Mouse (Mus musculus): ENCODE measurements around the gene Pax7. TPM values are rescaled to one million over a fixed set of nuclear protein-coding genes. Genes with fewer than 3 reads are reported as not detected.

The Pax7 gene
- total and polyA plus RNA-seq, 2 experiments from 2014 or later = 0.41 to 3.6 TPM

GRCm38 (mm10) chr4:139716477-139717169 is 116.7 kb downstream of the Pax7 start:
- H3K36me3 ChIP-seq (ENCODE audit: insufficient read depth, low read length) = no peaks in the 10 kb centered on the region
- no peak for DNase-seq (ENCODE audit: low spot score)
- no peaks in the 10 kb centered on the region for H3K27me3 ChIP-seq (ENCODE audit: insufficient read depth, low read length)
- 86% methylated on average over 10 of the region's 10 CpGs for WGBS
- no peak overlapping the region for H3K4me2 ChIP-seq (ENCODE audit: low read depth, low read length)
- no peaks in the 10 kb centered on the region for H3K4me1 ChIP-seq (ENCODE audit: insufficient read depth, low read length)
- no peak for ATAC-seq
- no peak overlapping the region for H3K4me3 ChIP-seq (ENCODE audit: low read length)
- no peaks in the 10 kb centered on the region for H3K9me3 ChIP-seq (ENCODE audit: low read length)
- H3K9ac ChIP-seq (replicated peaks; ENCODE audit: low read length) = no peak overlapping the region
- H3K27ac ChIP-seq = no peak overlapping the region
- no peak for TF ChIP-seq CTCF (IDR thresholded peaks at IDR 0.05; ENCODE audit: low read depth)

GRCm38 (mm10) chr4:139715241-139715932 is 117.9 kb downstream of the Pax7 start:
- H3K27ac ChIP-seq = no peak overlapping the region
- no peak overlapping the region for H3K4me3 ChIP-seq (ENCODE audit: low read length)
- H3K4me2 ChIP-seq (ENCODE audit: low read depth, low read length) = no peak overlapping the region
- ATAC-seq = no peak
- TF ChIP-seq CTCF (IDR thresholded peaks at IDR 0.05; ENCODE audit: low read depth) = no peak
- H3K9me3 ChIP-seq (ENCODE audit: low read length) = no peaks in the 10 kb centered on the region
- 49% methylated on average over 13 of the region's 13 CpGs for WGBS
- no peak overlapping the region for H3K9ac ChIP-seq (replicated peaks; ENCODE audit: low read length)
- no peak for DNase-seq (ENCODE audit: low spot score)
- no peaks in the 10 kb centered on the region for H3K4me1 ChIP-seq (ENCODE audit: insufficient read depth, low read length)
- H3K27me3 ChIP-seq (ENCODE audit: insufficient read depth, low read length) = no peaks in the 10 kb centered on the region
- no peaks in the 10 kb centered on the region for H3K36me3 ChIP-seq (ENCODE audit: insufficient read depth, low read length)

GRCm38 (mm10) chr4:139710467-139711334 is 122.6 kb downstream of the Pax7 start:
- WGBS = 31% methylated on average over 25 of the region's 25 CpGs
- no peak overlapping the region for H3K9ac ChIP-seq (replicated peaks; ENCODE audit: low read length)
- no peak overlapping the region for H3K4me2 ChIP-seq (ENCODE audit: low read depth, low read length)
- no peaks in the 10 kb centered on the region for H3K27me3 ChIP-seq (ENCODE audit: insufficient read depth, low read length)
- no peaks in the 10 kb centered on the region for H3K4me1 ChIP-seq (ENCODE audit: insufficient read depth, low read length)
- no peak overlapping the region for H3K4me3 ChIP-seq (ENCODE audit: low read length)
- no peak overlapping the region for H3K27ac ChIP-seq
- no peak for DNase-seq (ENCODE audit: low spot score)
- no peak for TF ChIP-seq CTCF (IDR thresholded peaks at IDR 0.05; ENCODE audit: low read depth)
- peak; percentile 7; the same call in 1 of the 2 replicates for ATAC-seq
- H3K9me3 ChIP-seq (ENCODE audit: low read length) = no peaks in the 10 kb centered on the region
- H3K36me3 ChIP-seq (ENCODE audit: insufficient read depth, low read length) = no peaks in the 10 kb centered on the region

- no peak for DNase-seq (ENCODE audit: low spot score)
- no peak overlapping the region for H3K27ac ChIP-seq
- WGBS = 82% methylated on average over 5 of the region's 5 CpGs
- H3K4me3 ChIP-seq (ENCODE audit: low read length) = no peak overlapping the region
- H3K4me1 ChIP-seq (ENCODE audit: insufficient read depth, low read length) = no peaks in the 10 kb centered on the region
- no peak overlapping the region for H3K4me2 ChIP-seq (ENCODE audit: low read depth, low read length)
- H3K9me3 ChIP-seq (ENCODE audit: low read length) = no peaks in the 10 kb centered on the region
- no peaks in the 10 kb centered on the region for H3K27me3 ChIP-seq (ENCODE audit: insufficient read depth, low read length)
- ATAC-seq = no peak
- H3K9ac ChIP-seq (replicated peaks; ENCODE audit: low read length) = no peak overlapping the region
- H3K36me3 ChIP-seq (ENCODE audit: insufficient read depth, low read length) = no peaks in the 10 kb centered on the region
- TF ChIP-seq CTCF (IDR thresholded peaks at IDR 0.05; ENCODE audit: low read depth) = no peak
Measured at GRCm38 (mm10) chr4:139705986-139706385, 127.3 kb downstream of the Pax7 start.

GRCm38 (mm10) chr4:139703468-139703867 is 129.9 kb downstream of the Pax7 start:
- Histone ChIP-seq H3K4me3 (ENCODE audit: low read length) (no peak overlapping the region), H3K27me3 (ENCODE audit: insufficient read depth, low read length) (no peaks in the 10 kb centered on the region), H3K27ac (no peak overlapping the region), H3K4me1 (ENCODE audit: insufficient read depth, low read length) (no peaks in the 10 kb centered on the region), H3K9me3 (ENCODE audit: low read length) (no peaks in the 10 kb centered on the region), H3K4me2 (ENCODE audit: low read depth, low read length) (no peak overlapping the region), H3K36me3 (ENCODE audit: insufficient read depth, low read length) (no peaks in the 10 kb centered on the region), H3K9ac (replicated peaks; ENCODE audit: low read length) (no peak overlapping the region)
- peak; percentile 40 for TF ChIP-seq CTCF (IDR thresholded peaks at IDR 0.05; ENCODE audit: low read depth)
- no peak for DNase-seq (ENCODE audit: low spot score)
- whole genome bisulfite sequencing = 82% methylated on average over 11 of the region's 11 CpGs
- ATAC-seq = no peak

- Histone ChIP-seq H3K9me3 (ENCODE audit: low read length) (no peaks in the 10 kb centered on the region), H3K4me1 (ENCODE audit: insufficient read depth, low read length) (no peaks in the 10 kb centered on the region), H3K4me3 (ENCODE audit: low read length) (no peak overlapping the region), H3K4me2 (ENCODE audit: low read depth, low read length) (no peak overlapping the region), H3K36me3 (ENCODE audit: insufficient read depth, low read length) (no peaks in the 10 kb centered on the region), H3K27ac (no peak overlapping the region), H3K27me3 (ENCODE audit: insufficient read depth, low read length) (no peaks in the 10 kb centered on the region), H3K9ac (replicated peaks; ENCODE audit: low read length) (no peak overlapping the region)
- DNase-seq (ENCODE audit: low spot score) = no peak
- no peak for TF ChIP-seq CTCF (IDR thresholded peaks at IDR 0.05; ENCODE audit: low read depth)
- ATAC-seq = no peak
- WGBS = 71% methylated on average over 4 of the region's 4 CpGs
Measured at GRCm38 (mm10) chr4:139702914-139703313, 130.4 kb downstream of the Pax7 start.

All from hindbrain, postnatal 0 days (tissue).